Mouse (Mus musculus) small intestine, adult 2 months (tissue): ENCODE results near the gene Nfatc2ip.
"Not testable (repeated sequence)": the region's sequence is repeated elsewhere in the genome, so short reads cannot be mapped to it uniquely, and the experiment has no call there.

Experiments used
- CTCF ChIP-seq: fragments of 200-500 bp; IDR thresholded peaks from 2 replicates; pipeline ENCODE4 v1.5.1; 2012; ENCODE audit warnings: low read depth, mild to moderate bottlenecking, control low read depth, inconsistent platforms, low read length, moderate library complexity, mixed read lengths; ENCODE audit not compliant: insufficient replicate concordance, insufficient read length; ENCODE audit errors: extremely low read depth
- POLR2A ChIP-seq: fragments of 200-500 bp; IDR thresholded peaks from 2 replicates; pipeline ENCODE4 v1.6.1; 2012; ENCODE audit warnings: low read depth, mild to moderate bottlenecking, control low read depth, inconsistent platforms, low read length, moderate library complexity

DNA sequence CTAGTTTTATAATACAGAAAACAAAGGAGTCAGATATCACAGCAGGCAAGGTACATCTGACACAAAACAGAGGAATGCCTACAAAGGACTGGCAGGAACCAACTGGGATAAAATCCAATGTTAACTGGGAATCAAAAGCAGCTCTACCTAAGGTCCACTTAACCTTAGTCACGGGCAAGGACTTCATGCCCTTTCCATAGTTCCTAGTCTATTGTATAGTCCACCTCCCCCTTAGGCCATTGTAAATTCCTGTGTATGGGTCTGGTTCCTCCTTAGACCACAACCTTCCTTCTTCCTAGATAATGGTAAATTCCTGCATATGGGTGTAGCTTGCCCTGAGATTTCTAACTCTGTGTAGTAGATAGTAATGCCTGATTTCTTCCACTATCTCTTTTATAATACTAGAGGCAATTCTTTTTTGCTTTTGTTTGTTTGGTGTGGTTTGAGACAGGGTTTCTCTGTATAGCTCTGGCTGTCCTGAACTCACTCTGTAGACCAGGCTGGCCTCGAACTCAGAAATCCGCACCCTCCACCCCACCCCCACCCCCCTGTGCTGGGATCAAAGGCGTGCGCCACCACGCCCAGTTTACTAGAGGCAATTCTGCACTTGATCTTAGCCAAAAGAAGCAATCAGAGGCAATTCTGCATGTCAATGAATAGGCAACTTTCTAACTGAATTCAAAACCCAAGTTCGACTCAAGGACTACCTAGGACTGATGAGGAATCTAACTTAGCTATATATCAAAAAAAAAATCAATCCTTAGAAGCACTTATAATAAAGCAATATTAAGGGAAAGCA is 4.3 kb downstream of the Nfatc2ip start:
- not testable (repeated sequence) for TF ChIP-seq POLR2A, CTCF
